Mouse (Mus musculus): Measurements from ENCODE around the gene Egr2.

The Egr2 gene

DNA sequence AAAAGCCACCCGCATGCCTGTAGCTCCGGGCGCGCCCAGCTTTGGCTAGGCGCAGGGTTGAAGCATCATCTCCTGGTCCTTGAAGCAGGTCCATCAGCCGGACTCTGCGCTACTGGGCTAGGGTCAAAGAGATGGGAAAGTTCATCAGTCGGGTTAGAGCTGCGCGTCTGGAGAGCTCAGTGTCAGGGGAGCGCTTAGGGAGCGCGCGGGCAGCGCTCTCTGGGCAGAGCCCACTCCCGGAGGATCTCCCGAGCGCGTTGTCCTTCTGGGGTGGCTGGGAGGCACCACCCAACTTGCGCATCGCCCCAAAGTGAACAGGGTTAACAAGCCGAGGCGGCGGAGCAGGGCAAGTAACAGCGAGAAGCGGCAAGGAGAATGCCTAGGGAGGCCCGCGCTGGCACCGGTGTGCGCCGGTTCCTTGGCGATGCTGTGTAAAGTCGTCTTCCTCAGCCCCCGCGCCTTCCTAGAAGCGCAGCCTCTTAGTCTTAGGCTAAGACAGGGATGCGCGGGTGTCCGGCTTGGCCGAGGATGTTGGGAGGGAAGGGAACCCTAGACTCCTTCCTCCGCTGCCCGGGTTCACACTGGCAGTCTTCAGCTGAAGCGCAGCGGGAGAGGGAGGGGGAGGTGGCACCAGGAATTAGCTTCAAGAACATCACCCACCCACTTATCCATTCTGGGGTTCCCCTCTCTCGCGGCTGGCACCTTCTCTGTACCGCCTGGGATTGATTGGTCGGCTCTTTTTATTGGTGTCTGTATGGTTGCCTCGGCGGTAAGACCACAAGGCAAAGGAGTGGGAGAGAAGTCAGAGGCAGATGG lies 3.5 kb downstream of the Egr2 start:
- DNase-seq = no peak

DNA sequence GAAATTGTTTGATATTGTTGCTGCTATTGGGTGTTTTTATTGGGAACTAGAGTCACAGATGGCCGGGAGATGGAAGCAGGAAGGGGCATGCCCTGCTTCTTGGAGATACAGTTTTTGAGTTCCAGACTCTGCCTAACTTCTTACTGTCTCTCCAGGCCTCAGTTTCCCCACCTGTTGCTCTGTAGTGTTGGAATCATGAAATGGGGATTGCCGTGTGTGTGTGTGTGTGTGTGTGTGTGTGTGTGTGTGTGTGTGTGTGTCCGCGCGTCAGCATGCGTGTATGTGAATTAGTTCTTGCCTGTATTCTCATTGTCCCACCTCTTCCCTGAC lies 4.1 kb downstream of the Egr2 start:
- DNase-seq = no peak

DNA sequence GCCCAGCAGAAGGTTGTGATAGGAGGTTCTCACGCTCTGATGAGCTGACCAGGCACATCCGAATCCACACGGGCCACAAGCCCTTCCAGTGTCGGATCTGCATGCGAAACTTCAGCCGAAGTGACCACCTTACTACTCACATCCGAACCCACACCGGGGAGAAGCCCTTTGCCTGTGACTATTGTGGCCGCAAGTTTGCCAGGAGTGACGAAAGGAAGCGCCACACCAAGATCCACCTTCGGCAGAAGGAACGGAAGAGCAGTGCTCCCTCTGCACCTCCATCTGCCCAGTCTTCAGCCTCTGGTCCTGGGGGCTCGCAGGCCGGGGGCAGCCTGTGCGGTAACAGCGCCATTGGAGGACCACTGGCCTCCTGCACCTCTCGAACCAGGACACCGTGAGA lies 5.3 kb downstream of the Egr2 start:
- no peak for DNase-seq

DNA sequence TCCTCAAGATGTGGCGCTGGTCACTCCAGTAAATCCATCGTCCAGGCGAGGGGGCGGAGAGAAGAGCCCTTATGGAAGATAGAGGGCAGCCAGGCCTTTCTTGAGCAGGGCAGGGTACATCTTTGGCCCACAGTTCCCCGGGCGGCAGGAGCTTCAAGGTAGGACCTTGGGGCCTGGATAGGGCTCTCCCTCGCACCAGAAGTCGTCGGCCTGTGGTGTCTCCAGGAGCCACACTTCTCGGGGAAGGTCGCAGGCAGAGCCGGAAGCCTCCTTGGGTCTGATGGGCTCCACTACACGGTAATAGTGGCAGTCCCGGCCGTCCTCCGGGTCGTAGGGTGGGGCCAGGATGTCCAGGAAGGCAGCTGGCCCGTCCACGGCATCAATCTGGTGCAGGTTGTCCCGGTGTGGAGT lies 12.6 kb downstream of the Egr2 start:
- DNase-seq = peak; percentile 31

DNA sequence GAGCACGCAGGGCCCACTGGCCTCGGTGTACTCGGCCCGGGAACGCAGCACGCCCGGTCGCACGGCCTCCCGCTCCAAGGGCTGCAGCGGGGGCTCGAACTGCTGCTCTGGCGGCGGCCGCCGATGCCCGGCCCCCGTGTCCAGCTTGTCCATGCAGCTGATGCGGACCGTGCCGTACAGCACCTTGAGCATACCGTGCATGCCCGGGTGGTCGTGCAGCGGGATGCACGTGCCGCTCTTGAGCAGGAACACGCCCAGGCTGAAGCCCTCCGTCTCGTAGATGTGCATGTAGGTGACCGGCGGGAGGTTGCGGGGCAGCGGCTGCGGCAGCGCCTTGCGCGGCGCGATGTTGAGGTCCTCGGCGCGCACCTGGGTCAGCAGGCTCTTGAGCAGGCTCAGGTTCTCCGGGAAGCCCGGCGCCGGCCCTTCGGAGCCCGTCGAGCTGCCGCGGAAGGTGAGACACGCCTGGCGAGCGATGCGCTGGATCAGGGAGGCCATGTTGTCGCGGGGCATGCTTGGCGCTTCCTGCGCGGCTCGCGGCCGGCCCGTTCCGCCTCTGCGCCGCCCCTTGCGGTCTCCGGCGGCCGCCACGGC lies 13.1 kb downstream of the Egr2 start:
- DNase-seq = no peak

DNA sequence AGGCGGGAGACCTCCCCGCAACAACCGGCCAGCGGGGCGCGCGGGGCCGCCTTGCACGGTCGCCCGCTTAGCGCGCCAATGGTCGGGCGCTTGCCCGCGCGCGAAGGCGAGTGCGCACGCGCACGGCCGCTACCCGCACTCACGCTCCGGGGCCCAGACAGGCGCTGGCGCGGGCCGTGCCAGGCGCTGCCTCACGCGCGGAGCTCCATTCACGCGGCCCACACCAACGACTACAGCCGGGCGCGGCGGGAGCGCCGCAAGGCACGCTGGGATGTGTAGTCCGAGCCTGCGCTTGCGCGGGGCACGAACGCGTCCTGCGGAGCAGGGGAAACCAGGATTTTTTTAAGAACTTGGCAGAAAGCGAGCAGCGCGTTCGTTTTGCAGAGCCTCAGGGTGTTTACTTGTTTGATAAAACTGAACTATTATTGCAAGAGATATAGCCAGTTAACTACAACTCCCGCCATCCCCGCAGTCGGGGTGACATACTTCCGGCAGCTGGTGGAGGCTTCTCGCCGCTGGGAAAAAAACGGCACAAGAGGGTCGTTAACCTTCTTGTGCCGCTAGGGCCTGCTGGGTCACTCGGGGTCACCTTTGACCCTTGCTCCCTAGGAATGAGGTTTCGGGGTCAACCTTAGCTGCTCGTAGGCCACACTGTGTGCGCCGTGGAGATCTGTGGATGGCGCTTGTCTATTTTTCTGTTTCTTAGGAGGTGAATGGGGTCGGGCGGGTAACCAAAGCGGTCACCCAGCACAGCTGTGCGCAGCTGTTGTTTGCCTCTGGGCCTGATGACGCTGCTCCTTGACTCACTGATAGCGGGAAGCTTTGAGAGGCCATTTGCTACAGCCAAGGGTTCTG lies 13.8 kb downstream of the Egr2 start, which contains the start of gene Ado:
Gene Ado, minus strand, starts transcription at position 79 of the 855 bp plus-strand sequence.
- peak; percentile 95 for DNase-seq

DNA sequence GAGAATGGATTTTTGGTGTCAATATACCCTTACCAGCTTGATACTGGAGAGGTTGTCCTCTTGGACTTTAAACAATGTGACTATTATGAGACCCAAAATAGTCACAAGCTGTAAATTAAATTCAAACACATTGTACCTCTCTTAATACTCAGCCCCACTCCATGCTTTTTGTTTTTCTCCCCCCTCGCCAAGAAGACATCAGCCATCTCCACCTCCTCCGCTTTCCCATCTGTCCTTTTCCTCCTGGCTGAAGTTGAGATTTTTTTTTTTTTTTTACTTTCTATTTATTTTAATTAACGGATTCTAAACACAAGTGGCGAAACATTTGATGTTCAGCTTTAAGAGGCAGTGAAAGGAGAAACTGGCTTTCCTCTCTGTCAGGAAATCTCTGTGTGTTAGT lies 22.8 kb downstream of the Egr2 start:
- no peak for DNase-seq

DNA sequence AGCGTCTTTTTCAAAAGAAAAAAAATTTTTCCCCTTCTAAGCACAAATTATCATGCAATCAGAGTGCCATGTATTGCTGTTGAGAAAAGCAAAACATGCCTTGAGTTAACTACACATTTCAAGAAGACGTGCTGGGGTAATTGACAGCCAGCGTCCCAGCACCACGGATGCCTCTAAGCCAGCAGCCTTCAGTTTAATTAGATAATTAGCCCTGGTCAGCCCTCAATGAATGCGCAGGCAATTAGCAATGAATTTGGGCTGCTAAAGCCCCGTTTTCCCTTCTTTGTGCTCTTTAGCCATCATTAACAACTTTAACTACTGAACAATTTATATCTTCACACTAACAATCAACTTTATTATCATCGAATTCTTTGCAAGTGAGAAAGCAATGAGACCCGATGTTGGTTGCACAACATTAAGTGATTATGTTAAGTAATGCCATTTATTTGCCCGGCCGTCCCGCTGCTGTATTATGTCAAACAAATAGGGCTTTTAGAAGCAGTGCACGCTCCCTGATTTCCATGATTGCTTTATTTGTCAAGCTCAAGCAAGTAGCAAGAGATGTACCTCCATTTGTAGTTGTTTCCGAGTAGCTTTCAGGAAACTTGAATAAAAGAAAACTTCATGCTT lies 24.6 kb downstream of the Egr2 start:
- no peak for DNase-seq

DNA sequence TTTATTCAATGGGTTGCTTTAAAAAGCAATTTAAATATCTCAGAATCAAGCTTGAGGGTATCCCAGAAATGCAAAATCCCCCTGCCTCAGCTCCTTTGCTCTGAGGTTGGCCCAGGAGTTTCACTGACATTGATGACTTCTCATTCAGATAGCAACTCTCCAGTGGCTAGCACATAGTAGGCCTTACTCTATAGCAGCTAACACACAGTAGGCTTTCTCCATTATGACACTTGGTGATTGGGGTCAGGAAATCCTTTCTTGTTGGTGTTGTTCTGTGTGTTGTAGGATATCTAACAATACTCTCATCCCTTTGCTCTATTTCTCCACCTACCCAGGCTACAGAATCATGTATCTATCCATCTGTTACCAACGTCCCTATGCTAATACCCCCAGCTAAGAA lies 25.9 kb downstream of the Egr2 start:
- DNase-seq = no peak

DNA sequence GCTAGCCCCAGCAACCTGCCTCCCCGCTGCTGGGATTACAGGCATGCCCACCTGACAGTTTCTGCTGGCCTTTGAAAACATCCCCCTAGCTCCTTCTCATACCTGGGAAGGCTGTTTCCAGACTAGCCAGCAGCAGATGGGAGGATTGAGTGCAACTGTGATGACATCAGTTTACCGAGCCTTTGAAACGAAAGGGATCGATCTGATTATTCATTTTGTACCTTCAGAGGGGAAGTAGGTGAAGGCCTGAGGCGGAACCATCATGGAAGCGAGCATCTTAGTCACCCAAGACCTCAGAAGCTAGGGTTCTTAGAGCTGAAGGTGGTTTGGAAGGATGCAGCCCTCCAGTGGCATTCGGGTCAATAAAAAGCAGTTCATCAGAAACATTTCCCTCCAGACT lies 29.2 kb downstream of the Egr2 start:
- DNase-seq = no peak

DNA sequence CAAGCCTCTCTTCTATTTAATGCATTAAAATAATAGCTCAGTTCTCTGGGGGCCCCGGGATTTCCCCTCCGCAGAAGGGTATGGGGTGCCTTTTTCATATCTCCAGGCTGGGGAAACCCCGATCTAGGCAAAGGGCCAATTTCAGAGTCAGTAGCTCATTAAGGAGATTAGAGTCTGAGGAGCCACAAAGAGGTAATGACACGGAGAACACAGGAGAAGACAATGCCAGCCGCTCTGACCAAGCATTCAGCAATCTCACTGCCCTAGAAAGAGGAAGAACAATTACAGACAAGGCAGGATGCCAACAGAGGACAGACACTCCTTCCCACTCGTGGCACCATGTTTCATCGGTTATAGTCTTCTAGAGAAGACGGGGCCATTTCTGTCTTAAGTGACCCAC lies 30.8 kb downstream of the Egr2 start:
- no peak for DNase-seq

DNA sequence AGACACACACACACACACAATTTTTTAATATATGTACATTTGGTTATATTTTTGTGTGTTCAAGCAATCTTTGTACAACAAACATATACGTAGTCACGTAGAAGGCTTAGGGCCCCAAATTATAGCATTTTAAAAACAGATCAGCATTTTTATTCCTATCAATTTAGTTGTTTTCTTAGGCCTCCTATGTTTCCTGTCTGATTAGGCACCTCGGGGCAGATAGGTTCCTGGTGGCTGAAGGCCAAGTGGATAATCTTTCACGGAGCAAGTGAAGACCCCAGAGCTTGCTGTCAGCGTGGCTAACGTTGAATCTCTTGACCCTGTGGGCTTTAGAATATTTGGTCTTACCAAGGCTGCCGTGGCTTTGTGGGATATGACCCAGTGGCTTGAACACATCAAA lies 34.3 kb downstream of the Egr2 start:
- DNase-seq = no peak

DNA sequence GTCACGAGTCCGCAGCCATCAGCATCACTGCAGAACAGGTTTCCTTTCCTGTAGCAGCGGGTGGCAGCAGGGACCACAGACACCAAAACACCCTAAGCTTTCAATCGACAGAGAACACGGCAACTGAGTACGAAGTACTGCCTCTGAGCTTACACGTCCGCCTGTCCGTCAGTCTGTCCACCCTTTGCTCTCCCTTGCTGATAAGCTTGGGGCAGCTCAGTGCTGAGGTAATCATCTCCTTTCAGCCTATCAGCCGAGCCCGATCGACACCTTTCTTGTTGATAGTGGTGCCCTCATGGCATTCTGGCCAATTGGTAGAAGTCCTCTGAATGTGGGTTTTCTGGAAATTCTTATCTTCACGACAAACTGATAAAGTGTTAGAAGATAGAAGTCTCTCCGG lies 36.2 kb downstream of the Egr2 start:
- DNase-seq = no peak

DNA sequence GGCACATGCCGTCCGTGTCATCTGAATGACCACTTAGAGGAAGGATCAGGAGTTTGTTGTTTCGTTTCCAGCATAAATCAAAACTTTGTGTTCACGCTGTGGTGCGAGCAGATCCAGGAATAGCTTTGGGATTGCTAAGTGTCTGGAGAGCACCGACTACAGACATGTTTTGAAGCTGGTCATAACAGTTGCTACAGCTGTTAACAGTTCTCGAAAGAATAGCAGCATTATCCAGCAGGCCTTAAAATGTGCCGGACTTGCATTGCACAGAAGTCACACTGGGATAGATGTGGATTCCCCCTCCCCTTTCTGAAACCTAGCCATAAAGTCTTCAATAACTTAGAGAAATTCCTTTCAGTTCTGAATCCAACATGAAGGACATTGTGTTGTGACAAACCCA lies 38.0 kb downstream of the Egr2 start:
- DNase-seq = no peak

DNA sequence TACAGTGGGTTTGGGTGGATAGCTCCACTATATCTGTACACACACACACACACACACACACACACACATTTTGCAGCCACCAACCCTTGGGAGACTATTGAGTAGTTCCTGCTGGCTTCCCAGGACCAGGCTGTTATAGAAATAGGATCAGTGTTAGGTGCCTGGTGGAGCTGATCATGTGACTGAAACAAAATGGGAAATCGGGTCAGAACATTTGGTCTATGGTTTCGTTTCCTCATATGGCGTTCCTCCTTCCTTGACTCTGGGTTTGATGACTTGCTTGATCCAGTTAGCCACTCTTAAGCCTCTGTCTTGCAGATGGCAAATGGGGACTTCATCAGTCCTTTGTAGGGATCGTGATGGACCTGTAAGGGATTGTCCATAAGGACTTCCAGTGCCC lies 44.6 kb downstream of the Egr2 start:
- DNase-seq = no peak

DNA sequence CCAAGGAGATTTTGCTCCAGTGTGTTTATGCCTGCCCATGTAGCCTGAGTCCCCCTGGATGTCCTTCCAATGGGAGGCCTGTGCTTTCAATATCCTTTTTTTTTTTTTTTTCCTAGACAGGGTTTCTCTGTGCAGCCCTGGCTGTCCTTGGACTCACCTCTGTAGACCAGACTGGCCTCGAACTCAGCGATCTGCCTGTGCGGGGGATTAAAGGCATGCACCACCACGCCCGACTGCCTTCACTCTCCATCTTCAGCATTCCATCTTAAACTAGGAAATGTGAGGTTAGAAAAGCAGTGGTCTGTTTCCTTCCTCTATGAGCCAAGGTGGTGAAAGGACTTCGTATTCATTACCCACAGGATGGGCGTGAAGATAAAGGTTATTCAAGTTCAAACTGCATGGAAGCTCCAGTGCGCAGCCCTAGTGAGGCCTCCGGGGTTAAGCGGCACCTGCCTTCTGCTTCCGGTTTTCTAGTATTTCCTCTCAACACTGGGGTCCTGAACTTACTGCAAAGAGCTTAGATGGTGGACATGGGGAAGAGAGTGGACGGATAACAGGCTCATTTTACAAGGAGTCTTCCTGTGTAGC lies 46.5 kb downstream of the Egr2 start:
- no peak for DNase-seq

DNA sequence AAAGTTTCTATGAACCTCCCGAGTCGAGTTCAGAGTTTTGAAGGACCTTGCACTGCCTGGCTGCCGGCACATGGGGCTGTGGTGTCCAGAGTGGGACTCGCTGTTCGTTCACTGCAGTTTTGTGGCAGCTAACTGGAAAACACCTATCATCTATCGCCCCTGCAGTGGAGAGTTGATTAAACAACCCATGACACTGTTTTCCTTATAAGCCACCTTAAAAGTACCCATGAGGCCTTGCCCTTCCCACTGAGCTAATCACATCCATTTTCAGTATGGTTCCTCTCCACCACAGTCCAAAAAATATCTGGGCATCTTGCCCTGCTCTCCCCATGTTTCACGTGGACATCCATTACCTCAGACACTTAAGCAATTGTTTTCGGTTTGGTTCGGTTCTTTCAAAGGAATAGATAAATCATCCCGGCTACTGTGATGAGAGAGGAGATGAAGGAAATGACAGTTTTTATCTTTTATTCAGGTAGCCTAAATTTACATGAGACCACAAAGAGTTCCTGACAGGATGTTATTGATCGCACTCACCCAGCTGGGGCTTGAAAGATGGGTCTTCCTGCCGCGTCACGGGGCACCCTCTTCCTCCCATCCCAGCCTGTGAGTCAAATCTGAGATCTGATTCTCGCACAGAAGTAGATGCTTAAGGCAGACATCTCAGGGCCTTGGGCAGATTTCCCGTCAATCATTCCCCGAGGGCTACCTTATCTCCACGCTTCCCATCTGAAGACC lies 50.8 kb downstream of the Egr2 start:
- no peak for DNase-seq

All from cerebellum, adult 11 months (tissue).